ENCODE assay signal across 12 mouse cellular contexts in genomic region chr12:34495940-34496339, GRCm38 (mm10).
A peak's percentile ranks its signal among the peaks of the same experiment; 100 is the strongest.
DNase-seq lines count a peak whose midpoint lies in the region; ATAC-seq and TF ChIP-seq lines count a peak whose summit lies in the region.
"Had no signal": no experiment of that assay in that cellular context is flagged by ENCODE, and none has a peak within 500 bp of the region (broad histone marks: within the 10 kb centered on the region; RNA-seq: fewer than 3 reads in every experiment).

No protein-coding gene starts in this region.

- 34% methylated on average over 3 of the region's 3 CpGs for WGBS in heart, embryonic 14.5 days
- WGBS in neural tube, embryonic 13.5 days, result 58% methylated on average over 3 of the region's 3 CpGs
- 28% methylated on average over 3 of the region's 3 CpGs for WGBS in forebrain, embryonic 14.5 days
- WGBS in midbrain, postnatal 0 days, result 37% methylated on average over 3 of the region's 3 CpGs

- peak overlapping the region; percentile 21 to 26; a peak in 3 of 4 replicates for H3K4me3 ChIP-seq in heart, embryonic 14.5 days (ENCODE audit: control insufficient read depth in 1 of 2, insufficient read depth in 1 of 2, low read depth in 1 of 2, low read length in 2 of 2)
- peak overlapping the region; percentile 23 for H3K4me3 ChIP-seq in neural tube, embryonic 13.5 days
- no peak overlapping the region for H3K4me3 ChIP-seq in forebrain, embryonic 14.5 days (ENCODE audit: low read depth, low read length)
- peak overlapping the region; percentile 25 for H3K4me3 ChIP-seq in midbrain, postnatal 0 days (ENCODE audit: low read depth, low read length)
- H3K4me3 ChIP-seq: myocyte had no signal

- H3K36me3 ChIP-seq in heart, embryonic 14.5 days (ENCODE audit: control insufficient read depth, insufficient read depth, low read length), result no peaks in the 10 kb centered on the region
- H3K36me3 ChIP-seq in neural tube, embryonic 13.5 days, result no peaks in the 10 kb centered on the region
- no peaks in the 10 kb centered on the region for H3K36me3 ChIP-seq in forebrain, embryonic 14.5 days (ENCODE audit: control insufficient read depth, insufficient read depth, low read length)
- no peaks in the 10 kb centered on the region for H3K36me3 ChIP-seq in midbrain, postnatal 0 days (ENCODE audit: insufficient read depth, low read length)

- TF ChIP-seq CTCF in midbrain, postnatal 0 days (IDR thresholded peaks at IDR 0.05), result no peak

- no peaks in the 10 kb centered on the region for H3K27me3 ChIP-seq in heart, embryonic 14.5 days (ENCODE audit: control insufficient read depth, insufficient read depth, low read length)
- no peaks in the 10 kb centered on the region for H3K27me3 ChIP-seq in neural tube, embryonic 13.5 days
- H3K27me3 ChIP-seq in forebrain, embryonic 14.5 days (replicated peaks; ENCODE audit: control insufficient read depth, insufficient read depth, low read length), result no peaks in the 10 kb centered on the region
- H3K27me3 ChIP-seq in midbrain, postnatal 0 days (ENCODE audit: insufficient read depth, low read length), result no peaks in the 10 kb centered on the region

- no peaks in the 10 kb centered on the region for H3K9me3 ChIP-seq in heart, embryonic 14.5 days (ENCODE audit: control insufficient read depth, low read length)
- no peaks in the 10 kb centered on the region for H3K9me3 ChIP-seq in neural tube, embryonic 13.5 days
- no peaks in the 10 kb centered on the region for H3K9me3 ChIP-seq in forebrain, embryonic 14.5 days (replicated peaks; ENCODE audit: control insufficient read depth, low read length)
- no peaks in the 10 kb centered on the region for H3K9me3 ChIP-seq in midbrain, postnatal 0 days (ENCODE audit: low read length)

- DNase-seq in heart, adult 9 months (ENCODE audit: low spot score in 2 of 2), result no peak
- no peak for DNase-seq in neural tube, embryonic 10.5 days (ENCODE audit: extremely low spot score, low spot score)
- peak; percentile 21 for DNase-seq in forebrain, embryonic 14.5 days (ENCODE audit: low spot score)
- peak; percentile 39 for DNase-seq in midbrain, postnatal 0 days (ENCODE audit: low spot score)
- no peak for DNase-seq in urinary bladder, postnatal 25 days (ENCODE audit: low spot score)
- no peak for DNase-seq in thymus, postnatal 10 days (ENCODE audit: low spot score in 2 of 2)
- DNase-seq: adrenal gland, postnatal 25 days; left cerebral cortex, postnatal 4 days; thymus, adult 2 months had no signal

- no peak for ATAC-seq in heart, embryonic 14.5 days (ENCODE audit: insufficient number of reproducible peaks, insufficient read depth, low FRiP score, low read depth)
- no peak for ATAC-seq in neural tube, embryonic 13.5 days (ENCODE audit: low read depth)
- ATAC-seq in forebrain, embryonic 14.5 days, result no peak
- ATAC-seq in midbrain, postnatal 0 days (ENCODE audit: low FRiP score), result no peak

- peaks cover 2 to 37% of the 10 kb centered on the region in 2 experiments; a peak in 3 of 4 replicates for H3K4me1 ChIP-seq in heart, embryonic 14.5 days (ENCODE audit: control insufficient read depth in 2 of 2, insufficient read depth in 2 of 2, low read length in 2 of 2)
- no peaks in the 10 kb centered on the region; the same call in 1 of the 2 replicates for H3K4me1 ChIP-seq in neural tube, embryonic 13.5 days (replicated peaks)
- peaks cover 10% of the 10 kb centered on the region; the same call in 1 of the 2 replicates for H3K4me1 ChIP-seq in forebrain, embryonic 14.5 days (ENCODE audit: control insufficient read depth, insufficient read depth, low read length)
- no peaks in the 10 kb centered on the region for H3K4me1 ChIP-seq in midbrain, postnatal 0 days (ENCODE audit: insufficient read depth, low read length)

- peak overlapping the region in 1 of 2 experiments; percentile 19; a peak in 1 of 4 replicates for H3K27ac ChIP-seq in heart, embryonic 14.5 days (replicated peaks in 1 of 2; ENCODE audit: control insufficient read depth in 1 of 2, insufficient read depth in 1 of 2, low read depth in 2 of 2, low read length in 2 of 2)
- H3K27ac ChIP-seq in neural tube, embryonic 13.5 days (replicated peaks), result no peak overlapping the region
- no peak overlapping the region for H3K27ac ChIP-seq in forebrain, embryonic 14.5 days (ENCODE audit: low read depth, low read length)
- peak overlapping the region; percentile 63 for H3K27ac ChIP-seq in midbrain, postnatal 0 days (ENCODE audit: low read depth, low read length)

- peak overlapping the region; percentile 31; the same call in 1 of the 2 replicates for H3K9ac ChIP-seq in heart, embryonic 14.5 days (ENCODE audit: low read length)
- H3K9ac ChIP-seq in neural tube, embryonic 13.5 days, result no peak overlapping the region
- no peak overlapping the region for H3K9ac ChIP-seq in forebrain, embryonic 14.5 days (ENCODE audit: low read length)
- H3K9ac ChIP-seq in midbrain, postnatal 0 days (replicated peaks; ENCODE audit: low read length, poor library complexity, severe bottlenecking), result no peak overlapping the region

- H3K4me2 ChIP-seq in heart, embryonic 14.5 days (ENCODE audit: low read length), result peak overlapping the region; percentile 35
- no peak overlapping the region for H3K4me2 ChIP-seq in neural tube, embryonic 13.5 days
- H3K4me2 ChIP-seq in forebrain, embryonic 14.5 days (ENCODE audit: low read length), result no peak overlapping the region
- H3K4me2 ChIP-seq in midbrain, postnatal 0 days (ENCODE audit: low read depth, low read length, poor library complexity, severe bottlenecking), result no peak overlapping the region

Comparison
In these comparisons a context has a peak if more than half of its experiments do, and no peak if none do; other contexts are left out.
1. DNase-seq: peak in forebrain, embryonic 14.5 days (single experiment) and midbrain, postnatal 0 days (single experiment); none in heart, adult 9 months (0 of 2), neural tube, embryonic 10.5 days (single experiment), urinary bladder, postnatal 25 days (single experiment) and thymus, postnatal 10 days (0 of 2).